Mouse (Mus musculus) ES-E14 (cell line): ENCODE data around the gene Nr1i3.

Experiments
- CHD2 ChIP-seq: IDR thresholded peaks from 2 replicates; pipeline ENCODE4 v1.6.1; 2014; ENCODE audit warnings: mild to moderate bottlenecking, low read depth, low read length, inconsistent platforms
- HCFC1 ChIP-seq: IDR thresholded peaks from 2 replicates; pipeline ENCODE4 v1.6.1; 2012; ENCODE audit warnings: low read length, inconsistent platforms, borderline replicate concordance; ENCODE audit not compliant: insufficient read depth
- ZNF384 ChIP-seq: IDR thresholded peaks from 2 replicates; pipeline ENCODE4 v1.6.1; 2012; ENCODE audit warnings: low read depth, low read length, inconsistent platforms

DNA sequence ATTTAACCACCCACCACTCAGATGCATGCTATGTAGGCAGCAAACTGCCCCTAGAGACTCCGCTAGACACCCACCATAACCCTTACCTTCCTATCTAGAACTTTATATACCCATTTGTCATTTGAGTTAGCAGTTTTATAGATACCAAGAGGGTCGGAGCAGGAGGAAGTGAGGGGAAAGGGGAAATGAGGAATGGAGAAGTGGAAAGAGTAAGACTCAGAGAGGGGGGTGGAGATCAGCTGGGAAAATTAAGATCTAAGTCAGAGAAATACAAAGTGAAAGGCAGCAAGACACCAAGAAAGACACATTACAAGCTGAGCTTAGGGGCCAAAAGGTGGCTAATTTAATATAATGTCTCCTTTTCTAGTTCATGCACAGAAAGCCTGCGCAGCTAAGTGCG is 20.8 kb downstream of the Nr1i3 start:
- TF ChIP-seq CHD2 (no peak), HCFC1 (no peak), ZNF384 (no peak)
